Mouse (Mus musculus) forebrain, embryonic 13.5 days (tissue): ENCODE data around the gene Dhx34. TPM values are rescaled to one million over a fixed set of nuclear protein-coding genes. Genes with fewer than 3 reads are reported as not detected.

Source experiments
- ATAC-seq: fragments of 200-750 bp; cut with Nextera tagmentation; 2 replicates; pipeline ENCODE4 v1.8.0; 2017
- H3K27ac ChIP-seq: fragments of 300-500 bp; sonication (generic); 2 replicates; pipeline ENCODE4 v1.5.1; 2015; ENCODE audit warnings: inconsistent platforms, mild to moderate bottlenecking, moderate library complexity
- H3K27me3 ChIP-seq: fragments of 300-500 bp; sonication (generic); 2 replicates; pipeline ENCODE4 v1.6.1; 2015; ENCODE audit warnings: mild to moderate bottlenecking, inconsistent platforms
- H3K36me3 ChIP-seq: fragments of 300-500 bp; sonication (generic); 2 replicates; pipeline ENCODE4 v1.6.1; 2015; ENCODE audit warnings: mild to moderate bottlenecking, inconsistent platforms; ENCODE audit not compliant: poor library complexity, severe bottlenecking
- H3K4me1 ChIP-seq: fragments of 300-500 bp; sonication (generic); 2 replicates; pipeline ENCODE4 v1.6.1; 2015; ENCODE audit warnings: inconsistent platforms
- H3K4me2 ChIP-seq: fragments of 300-500 bp; sonication (generic); 2 replicates; pipeline ENCODE4 v1.6.1; 2015; ENCODE audit warnings: inconsistent platforms, mild to moderate bottlenecking, moderate library complexity
- H3K4me3 ChIP-seq: fragments of 300-500 bp; sonication (generic); 2 replicates; pipeline ENCODE4 v1.5.1; 2015; ENCODE audit warnings: mild to moderate bottlenecking, inconsistent platforms
- H3K9ac ChIP-seq: fragments of 300-500 bp; sonication (generic); 2 replicates; pipeline ENCODE4 v1.6.1; 2015; ENCODE audit warnings: mild to moderate bottlenecking, inconsistent platforms
- H3K9me3 ChIP-seq: fragments of 300-500 bp; sonication (generic); replicated peaks from 2 replicates; pipeline ENCODE4 v1.6.1; 2016; ENCODE audit warnings: inconsistent platforms
- WGBS: fragments of 180-500 bp; shearing (Covaris S2); methylation state at CpG from one replicate; pipeline ENCODE4 v1.1.7; 2015; 5-methylcytosine and 5-hydroxymethylcytosine counted together
- polyA plus RNA-seq: library from polyadenylated mRNA; unstranded; fragments of >200 nt; fragmentation: Nextera tagmentation; extraction: Ambion mirVana; gene quantifications from 2 replicates; pipeline ENCODE4 v1.2.1, GENCODE M21; 2015

Dhx34 gene
- polyA plus RNA-seq, 1 experiment from 2014 or later, result 13.7 TPM

DNA sequence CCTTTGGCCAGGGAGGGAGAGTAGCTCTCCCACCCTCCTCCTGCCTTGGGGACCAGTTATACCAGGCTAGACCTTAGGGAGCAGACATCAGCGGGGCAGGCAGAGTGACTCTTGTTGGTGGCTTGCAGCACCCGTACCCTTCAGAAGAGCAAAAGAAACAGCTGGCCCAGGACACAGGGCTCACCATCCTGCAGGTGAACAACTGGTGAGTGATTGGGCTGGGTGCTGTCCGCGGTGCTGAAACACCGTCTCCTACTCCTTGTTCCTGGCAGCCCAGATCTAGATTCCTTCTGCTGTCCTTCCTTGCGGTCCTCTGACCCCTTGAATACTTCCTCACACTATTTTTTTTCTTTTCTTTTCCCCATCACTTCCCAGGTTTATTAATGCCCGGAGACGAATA is 38.2 kb downstream of the Dhx34 start:
- Histone ChIP-seq H3K36me3 (peaks cover 68% of the 10 kb centered on the region), H3K9me3 (0 out of 2 replicates have a peak, but pooled peaks cover 3% of the 10 kb centered on the region), H3K27ac (no peak overlapping the region), H3K27me3 (no peaks in the 10 kb centered on the region), H3K9ac (no peak overlapping the region), H3K4me2 (no peak overlapping the region), H3K4me3 (no peak overlapping the region), H3K4me1 (no peaks in the 10 kb centered on the region)
- WGBS, result 31% methylated on average over 8 of the region's 8 CpGs
- no peak for ATAC-seq

DNA sequence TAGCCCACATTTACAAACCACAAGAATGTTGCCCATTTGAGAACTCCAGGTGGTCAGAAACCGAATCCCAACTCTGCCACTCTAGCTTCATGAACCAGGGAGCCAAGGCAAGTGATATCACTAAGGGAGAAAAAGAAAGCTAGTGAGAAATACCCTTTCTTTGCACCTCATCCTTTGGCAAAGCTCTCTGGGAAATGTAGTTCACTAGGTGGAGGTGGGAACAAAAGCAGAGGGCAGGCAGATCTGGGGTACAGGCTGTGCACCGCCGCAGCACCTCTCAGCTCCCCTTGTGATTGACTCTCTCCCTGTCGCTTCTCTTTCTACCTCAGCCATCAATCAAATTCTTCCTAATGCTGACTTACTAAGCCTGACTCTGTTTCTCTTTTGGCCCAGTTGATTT is 43.7 kb downstream of the Dhx34 start:
- Histone ChIP-seq H3K4me2 (no peak overlapping the region), H3K36me3 (peaks cover 45% of the 10 kb centered on the region), H3K4me3 (no peak overlapping the region), H3K4me1 (peaks cover 34% of the 10 kb centered on the region), H3K9me3 (0 out of 2 replicates have a peak, but pooled peaks cover 3% of the 10 kb centered on the region), H3K9ac (no peak overlapping the region), H3K27me3 (no peaks in the 10 kb centered on the region), H3K27ac (no peak overlapping the region)
- ATAC-seq, result no peak
- 73% methylated on average over 4 of the region's 4 CpGs for WGBS

DNA sequence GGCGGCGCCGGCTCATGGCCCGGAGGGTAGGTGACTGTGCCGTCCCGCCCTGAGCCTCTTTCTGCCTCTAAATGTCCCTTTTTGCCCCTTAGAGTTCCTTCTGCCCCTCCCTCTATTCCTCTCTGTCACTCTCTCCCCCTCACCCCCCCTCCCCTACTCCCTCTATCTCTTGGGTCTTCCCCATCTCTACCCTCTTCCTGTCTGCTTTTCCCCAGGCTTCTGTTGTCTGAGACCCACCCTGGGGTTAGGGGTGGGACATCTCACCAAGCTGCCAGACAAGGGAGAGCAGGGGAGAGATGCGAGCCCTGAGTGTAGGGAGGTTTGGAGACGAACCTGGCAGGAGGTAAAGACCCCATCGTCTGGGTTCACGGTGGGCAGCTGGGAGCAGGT is 46.3 kb downstream of the Dhx34 start:
- H3K36me3 ChIP-seq, result peaks cover 32% of the 10 kb centered on the region
- H3K4me2 ChIP-seq, result peak overlapping the region; percentile 73
- H3K9me3 ChIP-seq, result 0 out of 2 replicates have a peak, but pooled peaks cover 3% of the 10 kb centered on the region
- peak; percentile 46 for ATAC-seq
- WGBS, result 0% methylated on average over 9 of the region's 10 CpGs
- no peaks in the 10 kb centered on the region for H3K27me3 ChIP-seq
- H3K27ac ChIP-seq, result peak overlapping the region; percentile 61
- peak overlapping the region; percentile 60 for H3K4me3 ChIP-seq
- H3K4me1 ChIP-seq, result peaks cover 43% of the 10 kb centered on the region
- H3K9ac ChIP-seq, result peak overlapping the region; percentile 82

DNA sequence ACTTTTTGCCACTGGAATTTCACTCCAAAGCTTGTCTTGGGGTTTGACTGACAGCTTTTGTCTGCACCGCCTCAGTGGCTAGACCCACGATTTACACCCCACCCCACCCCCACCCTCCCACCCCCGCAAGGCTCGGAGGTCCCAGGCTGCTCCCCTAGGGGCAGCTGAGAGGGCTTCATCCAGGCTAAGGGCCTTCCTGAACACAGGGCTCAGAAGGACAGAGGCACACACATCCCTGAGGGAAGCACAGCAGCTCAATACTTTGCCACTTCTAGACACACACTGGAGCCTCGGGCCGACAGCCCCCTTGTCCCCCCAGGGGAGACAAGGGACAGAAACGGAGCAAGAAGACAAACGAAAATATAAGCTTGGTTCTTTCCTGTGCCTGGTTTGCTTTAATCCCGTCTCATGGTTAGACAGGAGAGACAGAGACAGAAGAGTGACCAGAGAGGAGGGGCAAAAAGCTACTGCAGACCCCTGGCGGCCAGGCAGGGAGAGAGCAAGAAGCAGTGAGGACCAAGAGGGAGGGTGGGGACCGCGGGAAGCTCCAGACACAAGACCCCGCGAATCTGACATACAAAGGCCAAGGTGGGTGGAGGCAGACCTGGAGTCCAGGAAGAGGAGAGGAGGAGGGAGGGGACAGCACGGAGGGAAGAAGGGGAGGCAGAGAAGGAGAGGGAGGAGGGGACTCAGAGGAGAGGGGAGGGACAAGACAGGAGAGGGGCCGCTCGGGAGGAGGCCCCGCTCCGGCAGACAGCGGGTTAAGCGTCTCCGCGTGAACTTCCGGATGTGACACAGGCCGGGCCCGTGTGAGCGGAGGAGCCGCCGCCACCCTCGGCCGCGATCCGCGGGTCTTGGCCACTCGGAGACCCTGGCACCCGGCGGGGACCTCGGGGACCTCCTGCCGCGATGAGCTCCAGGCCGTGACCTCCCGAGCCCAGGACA is 47.0 kb downstream of the Dhx34 start, which contains the start of gene Meis3:
TSS of gene Meis3 (plus strand) at position 494 of the 945 bp plus-strand sequence.
- H3K9me3 ChIP-seq, result 0 out of 2 replicates have a peak, but pooled peaks cover 3% of the 10 kb centered on the region
- peaks cover 26% of the 10 kb centered on the region for H3K36me3 ChIP-seq
- under 1% methylated on average over 39 of the region's 42 CpGs for WGBS
- H3K27ac ChIP-seq, result peak within 1 kb of the TSS; percentile 61
- H3K27me3 ChIP-seq, result no peaks in the 10 kb centered on the region
- peaks cover 43% of the 10 kb centered on the region for H3K4me1 ChIP-seq
- ATAC-seq, result peak; percentile 94
- peak within 1 kb of the TSS; percentile 82 for H3K9ac ChIP-seq
- H3K4me2 ChIP-seq, result peak within 1 kb of the TSS; percentile 73
- peak within 1 kb of the TSS; percentile 60 for H3K4me3 ChIP-seq

DNA sequence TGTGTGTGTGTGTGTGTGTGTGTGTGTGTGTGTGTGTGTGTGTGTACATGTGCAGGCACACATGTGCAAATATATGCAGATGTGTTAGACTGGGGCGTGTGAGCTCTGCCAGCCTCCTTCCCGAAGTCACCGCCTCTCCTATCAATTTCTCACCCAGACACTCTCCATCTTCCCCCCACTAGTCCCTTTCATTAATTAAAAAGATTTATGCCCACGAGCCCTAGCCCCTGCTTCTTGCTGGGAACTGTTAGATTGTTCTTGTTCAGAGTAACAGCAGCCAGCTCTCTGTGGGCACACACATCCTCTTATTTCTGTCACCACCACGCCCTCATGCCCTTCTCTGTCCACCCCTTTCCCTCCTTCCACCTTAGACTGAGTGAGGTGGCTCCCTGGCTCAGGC is 48.7 kb downstream of the Dhx34 start:
- ATAC-seq, result no peak
- Histone ChIP-seq H3K27me3 (no peaks in the 10 kb centered on the region), H3K4me3 (no peak overlapping the region), H3K27ac (no peak overlapping the region), H3K4me2 (no peak overlapping the region; the same call in 1 of the 2 replicates), H3K9ac (no peak overlapping the region), H3K36me3 (peaks cover 8% of the 10 kb centered on the region), H3K9me3 (no peaks in the 10 kb centered on the region), H3K4me1 (peaks cover 43% of the 10 kb centered on the region)
- 56% methylated on average over 5 of the region's 5 CpGs for WGBS

DNA sequence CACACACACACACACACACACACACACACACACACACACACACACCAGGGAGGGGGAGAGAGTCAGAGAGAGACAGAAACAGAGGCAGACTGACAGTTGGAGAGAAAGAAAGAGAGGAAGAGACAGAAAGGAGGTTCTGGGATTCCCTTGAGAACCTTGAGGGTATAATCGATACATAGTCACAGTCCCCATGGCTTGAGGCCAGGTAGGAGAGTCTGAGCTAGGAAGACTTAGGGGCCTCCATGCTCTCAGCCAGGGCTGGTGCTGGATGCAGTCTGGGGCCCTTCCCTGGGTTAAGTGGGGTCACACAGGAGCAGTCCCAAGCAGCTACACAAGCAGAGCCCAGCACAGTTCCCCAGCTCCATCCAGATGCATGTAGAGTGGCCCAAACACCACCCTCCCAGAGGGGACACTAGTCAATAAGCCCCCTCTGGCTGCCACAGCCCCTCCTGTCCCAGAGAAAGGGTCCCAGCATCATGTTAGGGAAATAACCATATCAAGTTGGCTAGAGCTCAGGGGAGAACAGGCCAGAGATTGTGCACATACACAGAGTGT is 49.2 kb downstream of the Dhx34 start:
- Histone ChIP-seq H3K27me3 (no peaks in the 10 kb centered on the region), H3K4me1 (peaks cover 43% of the 10 kb centered on the region), H3K9me3 (no peaks in the 10 kb centered on the region; the same call in 1 of the 2 replicates), H3K4me2 (no peak overlapping the region), H3K9ac (peak overlapping the region; percentile 37; the same call in 1 of the 2 replicates), H3K27ac (no peak overlapping the region; the same call in 1 of the 2 replicates), H3K4me3 (no peak overlapping the region), H3K36me3 (peaks cover 5% of the 10 kb centered on the region; the same call in 1 of the 2 replicates)
- ATAC-seq, result no peak
- WGBS, result 31% methylated on average over 1 of the region's 1 CpGs

DNA sequence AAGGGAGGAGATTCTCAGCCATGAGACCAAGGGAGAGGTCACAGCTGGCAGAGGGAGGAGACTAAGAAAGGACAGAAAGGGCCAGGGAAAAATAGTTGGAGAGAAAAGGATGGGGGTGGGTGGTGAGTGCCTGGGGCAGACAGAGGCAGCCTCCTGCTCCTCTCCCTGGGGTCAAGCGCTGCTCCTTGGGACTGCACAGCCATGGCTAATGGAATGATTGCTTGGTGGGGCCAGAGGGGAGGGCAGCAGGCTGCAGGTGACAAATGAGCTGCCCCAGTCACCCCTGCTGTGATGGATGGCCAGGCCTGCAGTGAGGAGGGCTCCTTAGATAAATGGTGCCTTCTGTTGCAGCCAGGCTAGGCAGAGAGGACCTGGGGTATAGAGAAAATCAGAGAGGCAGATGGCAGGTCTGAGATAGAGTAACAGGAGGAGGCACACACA is 49.7 kb downstream of the Dhx34 start:
- no peak overlapping the region for H3K4me3 ChIP-seq
- H3K9ac ChIP-seq, result peak overlapping the region; percentile 37
- no peaks in the 10 kb centered on the region; the same call in 1 of the 2 replicates for H3K9me3 ChIP-seq
- WGBS, result 14% methylated on average over 1 of the region's 1 CpGs
- no peak overlapping the region for H3K4me2 ChIP-seq
- H3K27ac ChIP-seq, result no peak overlapping the region
- no peak for ATAC-seq
- no peaks in the 10 kb centered on the region for H3K27me3 ChIP-seq
- H3K36me3 ChIP-seq, result no peaks in the 10 kb centered on the region
- peaks cover 41% of the 10 kb centered on the region for H3K4me1 ChIP-seq

DNA sequence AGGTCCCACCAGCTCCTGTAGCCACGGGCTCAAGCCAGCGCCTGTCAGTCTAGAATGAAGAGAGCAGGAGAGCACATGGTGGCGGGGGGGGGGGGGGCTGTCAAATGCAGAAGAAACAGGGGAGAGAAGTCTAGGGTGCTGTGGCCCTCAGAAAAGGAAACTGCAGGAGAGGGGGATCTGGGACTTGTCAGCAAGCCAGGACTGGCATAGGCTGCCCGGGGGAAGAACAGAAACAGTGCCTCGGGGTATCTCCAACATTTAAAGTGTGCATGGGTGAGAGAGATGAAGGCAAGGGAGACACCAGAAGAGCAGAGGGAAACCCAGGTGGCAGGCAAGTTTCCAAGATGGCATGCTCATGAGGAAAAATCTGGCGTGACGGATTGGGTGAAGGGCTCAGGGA is 59.8 kb downstream of the Dhx34 start:
- ATAC-seq, result no peak
- WGBS, result 84% methylated on average over 6 of the region's 7 CpGs
- Histone ChIP-seq H3K27ac (no peak overlapping the region), H3K36me3 (peaks cover 4% of the 10 kb centered on the region; the same call in 1 of the 2 replicates), H3K27me3 (peaks cover 29% of the 10 kb centered on the region), H3K4me1 (no peaks in the 10 kb centered on the region), H3K9me3 (0 out of 2 replicates have a peak, but pooled peaks cover 5% of the 10 kb centered on the region), H3K4me3 (no peak overlapping the region), H3K4me2 (no peak overlapping the region), H3K9ac (no peak overlapping the region)

DNA sequence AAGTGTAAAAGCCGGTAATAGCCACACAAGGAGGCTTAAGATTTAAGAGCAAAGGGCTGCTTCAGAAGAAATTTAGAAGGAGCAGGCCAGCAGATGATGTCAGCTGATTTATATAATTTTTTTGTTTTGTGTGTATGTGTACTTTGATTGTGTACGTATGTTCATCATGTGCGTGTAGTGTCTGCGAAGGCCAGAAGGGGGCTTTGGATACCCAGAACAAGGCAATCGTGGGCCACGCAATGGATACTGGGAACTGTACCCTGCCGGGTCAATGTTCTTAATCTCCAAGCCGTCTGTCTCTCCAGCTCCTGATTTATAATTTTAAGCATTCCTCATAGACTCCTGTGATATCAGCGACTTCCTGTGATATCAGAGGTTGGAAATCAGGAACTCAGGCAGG is 60.5 kb downstream of the Dhx34 start:
- Histone ChIP-seq H3K9me3 (0 out of 2 replicates have a peak, but pooled peaks cover 5% of the 10 kb centered on the region), H3K4me1 (no peaks in the 10 kb centered on the region), H3K4me2 (no peak overlapping the region), H3K36me3 (peaks cover 7% of the 10 kb centered on the region; the same call in 1 of the 2 replicates), H3K9ac (no peak overlapping the region), H3K4me3 (no peak overlapping the region), H3K27me3 (peaks cover 29% of the 10 kb centered on the region), H3K27ac (no peak overlapping the region)
- 92% methylated on average over 9 of the region's 9 CpGs for WGBS
- no peak for ATAC-seq

DNA sequence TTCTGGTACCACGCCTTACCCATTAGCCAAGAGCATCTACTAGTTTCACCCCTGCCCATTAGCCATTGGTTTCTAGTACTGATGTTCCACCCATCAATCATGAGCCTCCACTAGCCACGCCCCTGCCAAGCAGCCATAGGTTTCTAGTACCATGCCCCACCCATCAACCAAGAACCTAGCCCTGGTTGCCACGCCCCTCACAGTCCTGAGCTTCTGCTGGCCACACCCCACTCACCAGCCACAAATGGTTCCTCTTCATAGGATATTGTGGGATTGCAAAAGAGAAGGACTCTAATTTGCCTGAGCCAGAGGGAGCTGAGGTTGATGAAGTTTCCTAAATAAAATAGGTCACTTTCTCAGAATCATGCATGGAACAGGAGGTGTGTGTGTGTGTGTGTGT is 61.1 kb downstream of the Dhx34 start:
- no peak for ATAC-seq
- H3K36me3 ChIP-seq, result peaks cover 7% of the 10 kb centered on the region; the same call in 1 of the 2 replicates
- 68% methylated on average over 3 of the region's 3 CpGs for WGBS

DNA sequence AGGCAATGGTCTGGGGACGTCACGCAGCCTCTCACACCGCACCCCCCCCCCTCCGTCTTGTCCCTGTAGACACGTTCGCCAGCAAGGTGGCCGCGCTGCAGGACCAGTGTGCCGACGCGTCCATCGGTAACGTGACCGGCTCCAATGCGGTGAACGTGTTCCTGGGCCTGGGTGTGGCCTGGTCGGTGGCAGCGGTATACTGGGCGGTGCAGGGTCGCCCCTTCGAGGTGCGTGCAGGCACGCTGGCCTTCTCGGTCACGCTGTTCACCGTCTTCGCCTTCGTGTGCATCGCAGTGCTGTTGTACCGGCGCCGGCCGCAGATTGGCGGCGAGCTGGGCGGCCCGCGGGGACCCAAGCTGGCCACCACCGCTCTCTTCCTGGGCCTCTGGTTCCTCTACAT is 63.1 kb downstream of the Dhx34 start:
- 0 out of 2 replicates have a peak overlapping the region, but pooled peaks have one; percentile 17 for H3K4me3 ChIP-seq
- H3K4me1 ChIP-seq, result no peaks in the 10 kb centered on the region
- no peak overlapping the region for H3K27ac ChIP-seq
- peaks cover 7% of the 10 kb centered on the region; the same call in 1 of the 2 replicates for H3K36me3 ChIP-seq
- H3K9me3 ChIP-seq, result 0 out of 2 replicates have a peak, but pooled peaks cover 5% of the 10 kb centered on the region
- ATAC-seq, result 0 out of 2 replicates have a peak, but pooled peaks have one; percentile 11
- H3K4me2 ChIP-seq, result peak overlapping the region; percentile 41
- peaks cover 29% of the 10 kb centered on the region for H3K27me3 ChIP-seq
- 0 out of 2 replicates have a peak overlapping the region, but pooled peaks have one; percentile 8 for H3K9ac ChIP-seq
- 10% methylated on average over 39 of the region's 39 CpGs for WGBS

More for the DNA sequence above, 61.1 kb downstream of the Dhx34 start:
- 0 out of 2 replicates have a peak, but pooled peaks cover 5% of the 10 kb centered on the region for H3K9me3 ChIP-seq
- H3K27ac ChIP-seq, result no peak overlapping the region
- H3K4me2 ChIP-seq, result no peak overlapping the region
- no peaks in the 10 kb centered on the region for H3K4me1 ChIP-seq
- H3K9ac ChIP-seq, result no peak overlapping the region
- H3K27me3 ChIP-seq, result peaks cover 29% of the 10 kb centered on the region
- H3K4me3 ChIP-seq, result no peak overlapping the region
